Mouse (Mus musculus) lung, postnatal 0 days (tissue): ENCODE measurements around the gene Akt2. TPM values are rescaled to one million over a fixed set of nuclear protein-coding genes. Genes with fewer than 3 reads are reported as not detected.
A peak's percentile ranks its signal among the peaks of the same experiment; 100 is the strongest.

Experiments used
- ATAC-seq: fragments of 200-750 bp; cut with Nextera tagmentation; 2 replicates; pipeline ENCODE4 v1.8.0; 2017; ENCODE audit warnings: moderate library complexity
- DNase-seq: peaks from one replicate; pipeline ENCODE4 v3.0.0-alpha.2; 2016; ENCODE audit warnings: low spot score
- H3K27ac ChIP-seq: fragments of 300-500 bp; sonication (generic); 2 replicates; pipeline ENCODE4 v1.5.1; 2014; ENCODE audit warnings: antibody characterized with exemption, mild to moderate bottlenecking, low read length, mixed read lengths
- H3K27me3 ChIP-seq: fragments of 300-500 bp; sonication (generic); replicated peaks from 2 replicates; pipeline ENCODE4 v1.6.1; 2014; ENCODE audit warnings: low read length, mixed read lengths; ENCODE audit not compliant: insufficient read depth
- H3K36me3 ChIP-seq: fragments of 300-500 bp; sonication (generic); 2 replicates; pipeline ENCODE4 v1.6.1; 2014; ENCODE audit warnings: low read length, mixed read lengths; ENCODE audit not compliant: insufficient read depth
- H3K4me1 ChIP-seq: fragments of 300-500 bp; sonication (generic); 2 replicates; pipeline ENCODE4 v1.6.1; 2014; ENCODE audit warnings: antibody characterized with exemption, low read depth, low read length, mixed read lengths; ENCODE audit not compliant: insufficient read depth
- H3K4me2 ChIP-seq: fragments of 300-500 bp; sonication (generic); replicated peaks from 2 replicates; pipeline ENCODE4 v1.6.1; 2014; ENCODE audit warnings: low read depth, mild to moderate bottlenecking, low read length, moderate library complexity, mixed read lengths
- H3K4me3 ChIP-seq: fragments of 300-500 bp; sonication (generic); 2 replicates; pipeline ENCODE4 v1.5.1; 2014; ENCODE audit warnings: low read depth, low read length
- H3K9ac ChIP-seq: fragments of 300-500 bp; sonication (generic); replicated peaks from 2 replicates; pipeline ENCODE4 v1.6.1; 2014; ENCODE audit warnings: low read depth, mild to moderate bottlenecking
- H3K9me3 ChIP-seq: fragments of 300-500 bp; sonication (generic); 2 replicates; pipeline ENCODE4 v1.6.1; 2016; ENCODE audit warnings: low read length, mixed read lengths
- CTCF ChIP-seq: IDR thresholded peaks from 2 replicates; pipeline ENCODE4 v1.5.1; 2016; ENCODE audit warnings: antibody characterized with exemption, mild to moderate bottlenecking
- EP300 ChIP-seq: IDR thresholded peaks from 2 replicates; pipeline ENCODE4 v1.6.1; 2016; ENCODE audit warnings: antibody characterized with exemption, mild to moderate bottlenecking, control low read depth
- WGBS: fragments of 180-500 bp; shearing (Covaris S2); extraction: QIAGEN DNeasy Blood & Tissue Kit; methylation state at CpG from one replicate; pipeline ENCODE4 v1.1.7; 2014; 5-methylcytosine and 5-hydroxymethylcytosine counted together
- polyA plus RNA-seq: library from polyadenylated mRNA; unstranded; fragments of >200 nt; fragmentation: Nextera tagmentation; extraction: Ambion mirVana; gene quantifications from 2 replicates; pipeline ENCODE4 v1.2.1, GENCODE M21; 2015

Akt2 gene
- polyA plus RNA-seq = 64.1 and 72.9 TPM in 2 replicates

- peak within 1 kb of the TSS; percentile 65 for H3K4me2 ChIP-seq
- H3K4me3 ChIP-seq = peak within 1 kb of the TSS; percentile 79
- WGBS = under 1% methylated on average over 49 of the region's 71 CpGs
- H3K27me3 ChIP-seq = no peaks in the 10 kb centered on the region
- TF ChIP-seq CTCF = peak; percentile 41
- TF ChIP-seq EP300 = peak; percentile 95
- peak; percentile 100 for DNase-seq
- H3K36me3 ChIP-seq = no peaks in the 10 kb centered on the region
- peaks cover 20% of the 10 kb centered on the region; the same call in 1 of the 2 replicates for H3K4me1 ChIP-seq
- no peaks in the 10 kb centered on the region for H3K9me3 ChIP-seq
- peak within 1 kb of the TSS; percentile 96 for H3K27ac ChIP-seq
- peak within 1 kb of the TSS; percentile 88 for H3K9ac ChIP-seq
- peak; percentile 94 for ATAC-seq
Measured at GRCm38 (mm10) chr7:27591266-27592216, at the start of gene Akt2. Gene Akt2, plus strand, starts transcription at chr7:27591552.

- DNase-seq (no peak), ATAC-seq (no peak)
- no peak overlapping the region for H3K27ac ChIP-seq
- no peaks in the 10 kb centered on the region for H3K9me3 ChIP-seq
- 54% methylated on average over 5 of the region's 5 CpGs for WGBS
- peak overlapping the region; percentile 62; the same call in 1 of the 2 replicates for H3K9ac ChIP-seq
- 0 out of 2 replicates have a peak, but pooled peaks cover 4% of the 10 kb centered on the region for H3K36me3 ChIP-seq
- no peaks in the 10 kb centered on the region for H3K27me3 ChIP-seq
- H3K4me2 ChIP-seq = peak overlapping the region; percentile 92
- TF ChIP-seq EP300 (no peak), CTCF (no peak)
- 0 out of 2 replicates have a peak, but pooled peaks cover 4% of the 10 kb centered on the region for H3K4me1 ChIP-seq
- peak overlapping the region; percentile 43 for H3K4me3 ChIP-seq
Measured at GRCm38 (mm10) chr7:27541922-27542321, 49.4 kb upstream of the Akt2 start.

GRCm38 (mm10) chr7:27542392-27543033 is 48.8 kb upstream of the Akt2 start:
- no peaks in the 10 kb centered on the region for H3K27me3 ChIP-seq
- TF ChIP-seq EP300 (no peak), CTCF (no peak)
- no peak overlapping the region for H3K27ac ChIP-seq

GRCm38 (mm10) chr7:27543065-27543464 is 48.3 kb upstream of the Akt2 start:
- Histone ChIP-seq H3K9ac (peak overlapping the region; percentile 62; the same call in 1 of the 2 replicates), H3K27me3 (no peaks in the 10 kb centered on the region), H3K36me3 (no peaks in the 10 kb centered on the region), H3K27ac (no peak overlapping the region), H3K4me2 (peak overlapping the region; percentile 92), H3K9me3 (no peaks in the 10 kb centered on the region), H3K4me3 (peak overlapping the region; percentile 43), H3K4me1 (0 out of 2 replicates have a peak, but pooled peaks cover 4% of the 10 kb centered on the region)
- 37% methylated on average over 6 of the region's 6 CpGs for WGBS
- ATAC-seq (0 out of 2 replicates have a peak, but pooled peaks have one; percentile 1), DNase-seq (no peak)
- no peak for TF ChIP-seq CTCF
- TF ChIP-seq EP300 = no peak

More at GRCm38 (mm10) chr7:27542392-27543033, 48.8 kb upstream of the Akt2 start:
- Histone ChIP-seq H3K4me2 (peak overlapping the region; percentile 92), H3K4me3 (peak overlapping the region; percentile 43), H3K9ac (peak overlapping the region; percentile 62), H3K36me3 (no peaks in the 10 kb centered on the region), H3K9me3 (no peaks in the 10 kb centered on the region), H3K4me1 (0 out of 2 replicates have a peak, but pooled peaks cover 4% of the 10 kb centered on the region)
- 1% methylated on average over 30 of the region's 30 CpGs for WGBS
- DNase-seq (peak; percentile 87), ATAC-seq (peak; percentile 91)

- no peak for TF ChIP-seq EP300
- TF ChIP-seq CTCF = no peak
- ATAC-seq (no peak), DNase-seq (no peak)
- Histone ChIP-seq H3K9me3 (no peaks in the 10 kb centered on the region), H3K36me3 (no peaks in the 10 kb centered on the region), H3K27me3 (no peaks in the 10 kb centered on the region), H3K4me2 (no peak overlapping the region), H3K4me1 (0 out of 2 replicates have a peak, but pooled peaks cover 4% of the 10 kb centered on the region), H3K27ac (no peak overlapping the region), H3K4me3 (no peak overlapping the region), H3K9ac (no peak overlapping the region)
- 89% methylated on average over 4 of the region's 4 CpGs for WGBS
Measured at GRCm38 (mm10) chr7:27543851-27544250, 47.5 kb upstream of the Akt2 start.
